Mouse (Mus musculus) kidney, postnatal 14 days (tissue): ENCODE measurements at regions not wholly inside any gene's neighbourhood (a gene's known extent, or its start where the extent isn't known, plus 50 kb on each side); places are given as distances from the start of the nearest gene placed in this dataset.

ENCODE experiments used
- DNase-seq: peaks from one replicate; pipeline ENCODE4 v3.0.0; 2022; ENCODE audit warnings: mixed read lengths

DNA sequence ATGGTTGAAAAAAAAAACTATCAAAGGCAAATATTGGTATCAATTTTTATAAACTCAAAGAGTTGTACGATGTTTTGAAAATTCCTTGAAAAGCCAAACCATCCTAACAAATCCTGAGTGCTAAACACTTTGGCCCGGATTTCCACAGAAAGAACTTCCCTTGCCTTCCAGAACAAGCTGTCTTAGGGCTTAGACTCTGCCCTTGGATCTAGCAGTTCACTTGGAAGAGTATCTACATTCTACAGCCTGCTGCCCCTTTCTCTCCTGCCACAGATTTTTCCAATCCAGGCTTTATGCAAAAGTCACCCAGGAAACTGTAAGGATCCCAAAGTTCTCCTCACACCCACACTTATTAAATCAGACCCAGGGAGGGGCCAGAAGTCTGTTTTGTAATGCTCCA lies 57.6 kb upstream of the Gdf10 start:
- DNase-seq: no peak

GRCm38 (mm10) chr14:33867674-33868073 lies 55.7 kb upstream of the Gdf10 start:
- no peak for DNase-seq
